Mouse (Mus musculus) liver, adult 2 months (tissue): ENCODE data around the gene Oxct2a.

ENCODE experiments used
- CTCF ChIP-seq: fragments of 200-500 bp; IDR thresholded peaks from 2 replicates; pipeline ENCODE4 v1.5.1; 2011; ENCODE audit warnings: low read depth, low read length, control low read depth
- POLR2A ChIP-seq: fragments of 200-500 bp; IDR thresholded peaks from 2 replicates; pipeline ENCODE4 v1.6.1; 2011; ENCODE audit warnings: low read length, control low read depth; ENCODE audit not compliant: insufficient read depth; ENCODE audit errors: extremely low read depth

DNA sequence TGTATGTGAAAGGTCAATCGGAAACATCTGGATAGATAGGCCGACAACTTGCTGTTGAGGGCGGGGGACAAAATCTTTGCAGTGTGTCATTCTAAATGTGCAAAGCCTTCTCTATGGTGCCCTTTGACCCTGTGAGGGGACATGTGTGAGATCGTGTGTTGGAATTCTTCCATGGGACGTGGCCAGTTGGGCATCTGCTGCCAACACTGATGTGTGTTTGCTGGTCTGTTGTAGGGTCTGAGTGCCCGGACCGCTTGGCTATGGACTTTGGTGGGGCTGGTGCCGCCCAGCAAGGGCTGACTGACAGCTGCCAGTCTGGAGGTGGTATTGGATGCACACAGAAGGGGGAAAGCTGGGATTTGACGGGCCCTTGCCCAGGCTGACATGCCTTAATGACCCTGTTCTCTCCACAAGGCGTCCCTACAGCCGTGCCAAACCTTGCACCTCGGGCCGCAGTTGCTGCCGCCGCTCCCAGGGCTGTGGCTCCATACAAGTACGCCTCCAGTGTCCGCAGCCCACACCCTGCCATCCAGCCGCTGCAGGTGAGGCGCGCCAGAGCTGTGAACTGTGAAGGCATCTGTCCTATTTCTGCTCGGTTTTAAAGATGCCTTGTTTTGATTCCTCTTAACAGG, 27.8 kb downstream of the Oxct2a start:
- TF ChIP-seq POLR2A (no peak), CTCF (no peak)
